Mouse (Mus musculus): ENCODE measurements around the gene Ank3. TPM values are rescaled to one million over a fixed set of nuclear protein-coding genes. Genes with fewer than 3 reads are reported as not detected.
A peak's percentile ranks its signal among the peaks of the same experiment; 100 is the strongest.

Gene Ank3
- total RNA-seq, 2 experiments from 2014 or later = 405 to 539 TPM

DNA sequence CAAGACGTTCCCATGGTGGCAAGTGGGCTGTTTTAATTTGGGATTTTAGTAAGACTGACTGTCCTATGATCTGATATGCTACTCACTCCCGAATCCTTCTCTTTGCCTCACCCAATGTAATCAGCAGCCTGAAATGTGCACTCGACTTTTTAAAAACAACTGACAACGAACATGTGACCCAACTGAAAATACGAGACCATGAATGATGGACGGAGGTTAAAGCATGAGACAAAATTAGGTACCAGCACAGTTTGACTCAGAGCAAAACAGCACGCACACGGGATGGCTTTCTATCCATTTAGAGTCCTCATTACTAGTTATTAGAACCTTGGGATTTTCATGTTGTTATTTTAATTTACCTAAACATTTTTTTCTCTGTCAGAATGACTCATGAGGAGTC, 171.2 kb downstream of the Ank3 start:
- DNase-seq (ENCODE audit: extremely low spot score in 1 of 2, low spot score in 1 of 2) = no peak

DNA sequence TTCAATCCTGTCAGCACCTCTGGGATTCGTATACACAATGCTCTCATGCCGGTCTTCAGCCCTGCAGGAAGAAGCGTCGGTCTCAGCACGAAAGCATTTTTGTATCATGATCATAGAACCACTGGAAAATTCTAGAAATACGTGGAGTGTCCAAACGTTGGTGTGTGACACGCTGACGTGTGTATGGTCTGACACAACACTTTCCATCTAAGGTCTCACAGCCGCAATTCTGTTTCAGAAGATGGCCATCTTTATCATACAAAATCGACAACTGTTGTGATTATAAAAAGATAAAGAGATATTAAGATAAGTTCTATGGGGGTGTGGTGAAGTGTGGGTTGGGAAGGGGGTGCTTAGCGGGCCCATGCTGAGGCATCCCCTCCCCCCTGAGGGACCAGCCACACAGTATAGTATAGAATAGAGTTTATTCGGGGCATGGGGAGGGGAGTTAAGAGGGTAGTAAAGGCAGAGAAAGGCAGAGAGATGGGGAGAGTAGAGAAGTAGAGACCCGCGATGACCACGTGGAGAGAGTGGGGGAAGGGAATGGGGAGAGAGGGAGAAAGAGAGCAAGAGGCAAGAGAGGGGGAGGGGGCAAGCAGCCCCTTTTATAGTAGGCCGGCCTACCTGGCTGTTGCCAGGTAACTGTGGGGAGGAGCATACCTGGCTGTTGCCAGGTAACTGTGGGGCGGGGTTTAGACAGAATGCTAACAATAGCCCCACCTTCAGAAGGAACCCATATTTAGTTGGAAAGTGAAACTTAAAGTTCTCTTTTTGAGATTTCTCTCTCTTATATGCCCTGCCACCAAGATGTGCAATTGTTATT, 172.1 kb downstream of the Ank3 start:
- no peak for DNase-seq (ENCODE audit: extremely low spot score in 1 of 2, low spot score in 1 of 2)

DNA sequence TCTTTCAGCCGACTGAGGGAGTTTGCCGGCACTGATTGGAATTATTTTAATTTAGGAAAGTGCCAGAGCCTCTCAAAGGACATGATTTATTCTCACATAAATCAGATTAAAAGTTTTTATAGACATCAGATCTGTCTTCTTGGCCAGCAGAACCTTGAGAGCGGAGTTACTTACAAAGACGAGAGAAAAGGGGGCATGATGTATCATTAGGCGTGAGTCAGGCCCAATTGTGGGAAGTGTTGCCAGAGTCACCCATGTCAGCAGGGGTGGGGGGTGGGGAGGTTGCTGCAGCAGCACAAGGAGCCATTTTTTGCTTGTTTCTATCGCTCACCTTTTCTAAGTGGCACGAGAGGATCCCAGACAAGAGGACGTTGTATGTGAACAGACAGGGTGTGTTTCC, 172.8 kb downstream of the Ank3 start:
- no peak for DNase-seq (ENCODE audit: extremely low spot score in 1 of 2, low spot score in 1 of 2)

DNA sequence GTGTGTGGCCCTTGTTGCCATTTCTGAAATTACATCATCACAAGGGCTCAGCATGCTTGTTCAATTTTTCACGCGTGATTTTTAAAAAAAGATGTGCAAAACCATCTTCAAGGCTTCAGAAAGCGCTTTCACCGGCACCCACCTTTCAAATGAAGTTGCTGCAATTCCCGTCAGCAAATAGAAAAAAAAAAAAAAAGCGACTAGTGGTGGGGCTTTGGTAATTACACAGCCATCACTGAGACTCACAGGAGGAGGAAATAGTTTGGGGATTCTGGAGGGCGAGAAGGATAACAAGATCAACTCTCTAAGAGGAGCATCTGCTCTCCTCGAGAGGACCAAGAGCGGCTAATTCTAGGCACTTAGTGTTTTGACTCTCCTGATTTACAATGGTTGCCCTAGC, 173.4 kb downstream of the Ank3 start:
- no peak for DNase-seq (ENCODE audit: extremely low spot score in 1 of 2, low spot score in 1 of 2)

DNA sequence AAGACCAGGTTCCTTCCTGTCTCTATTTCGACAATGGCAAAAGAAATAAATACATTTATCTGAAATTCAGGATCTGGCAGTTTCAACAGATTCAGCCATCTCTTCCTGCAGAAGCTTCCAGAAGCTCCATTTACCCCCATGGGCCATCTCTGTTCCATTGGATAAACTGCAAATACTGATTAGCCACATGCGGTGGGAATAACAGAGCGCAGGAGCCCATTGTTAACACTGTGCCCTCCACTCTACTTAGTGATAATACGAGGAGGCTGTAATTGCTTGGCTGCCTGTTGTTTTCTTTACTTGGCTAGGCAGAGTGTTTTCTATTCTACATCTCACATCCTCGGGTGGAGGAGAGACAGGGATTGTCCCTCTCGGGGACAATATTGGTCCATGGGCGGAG, 174.5 kb downstream of the Ank3 start:
- DNase-seq (ENCODE audit: extremely low spot score in 1 of 2, low spot score in 1 of 2) = no peak

DNA sequence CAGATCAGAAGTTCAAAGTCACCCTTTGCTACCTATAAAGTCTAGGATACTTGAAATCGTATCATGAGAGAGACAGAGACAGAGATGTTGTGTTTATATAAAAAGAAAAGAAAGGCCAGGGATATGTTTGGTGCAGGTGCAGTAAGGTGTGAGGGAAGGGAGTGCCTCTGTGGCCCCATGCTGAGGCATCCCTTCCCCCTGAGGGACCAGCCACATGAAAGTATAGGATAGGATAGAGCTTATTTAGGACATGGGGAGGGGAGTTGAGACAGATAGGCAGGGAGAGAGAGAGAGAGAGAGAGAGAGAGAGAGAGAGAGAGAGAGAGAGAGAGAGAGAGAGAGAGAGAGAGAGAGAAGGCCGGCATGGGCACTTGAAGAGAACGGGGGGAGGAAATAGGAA, 175.2 kb downstream of the Ank3 start:
- DNase-seq (ENCODE audit: extremely low spot score in 1 of 2, low spot score in 1 of 2) = no peak

DNA sequence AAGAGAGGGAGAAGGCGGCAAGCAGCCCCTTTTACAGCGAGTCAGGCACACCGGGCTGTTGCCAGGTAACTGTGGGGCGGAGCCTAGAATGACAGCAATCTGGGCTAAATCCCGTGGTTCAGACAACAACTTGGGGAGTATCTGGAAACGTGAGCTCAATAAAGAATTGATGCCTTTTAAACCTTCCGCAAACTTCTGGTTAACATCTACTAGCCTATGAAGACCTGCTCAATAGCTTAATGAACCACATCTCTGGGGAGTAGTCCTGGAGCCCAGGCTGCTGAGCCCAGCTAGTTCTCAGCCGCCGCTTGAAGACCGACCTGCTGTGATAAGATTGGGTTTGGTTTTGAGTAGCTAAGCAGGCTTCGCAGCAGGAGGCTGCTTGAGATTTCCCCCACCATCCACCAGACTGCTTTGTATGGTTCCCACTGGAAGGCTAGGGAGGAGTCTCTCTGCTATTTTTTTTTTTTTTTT, 175.7 kb downstream of the Ank3 start:
- DNase-seq (ENCODE audit: extremely low spot score in 1 of 2, low spot score in 1 of 2) = no peak

DNA sequence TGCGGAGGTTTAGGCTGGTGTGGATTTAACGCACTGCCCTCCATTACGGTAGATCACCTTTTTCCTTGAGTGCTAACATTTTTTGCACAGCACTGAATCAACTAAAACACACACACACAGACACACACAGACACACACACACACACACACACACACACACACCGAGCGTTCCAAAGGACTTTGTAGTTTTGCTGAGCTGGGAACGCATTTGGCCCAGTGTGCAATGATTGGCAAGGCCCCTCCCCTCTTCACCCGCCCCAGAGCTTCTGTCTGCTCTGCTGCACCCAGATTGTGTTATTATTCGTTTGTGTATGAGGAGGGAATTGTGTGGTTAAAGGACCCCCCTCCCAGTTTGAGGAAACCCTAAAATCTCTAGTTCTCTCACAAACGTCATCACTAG, 176.3 kb downstream of the Ank3 start:
- DNase-seq (ENCODE audit: extremely low spot score in 1 of 2, low spot score in 1 of 2) = no peak

DNA sequence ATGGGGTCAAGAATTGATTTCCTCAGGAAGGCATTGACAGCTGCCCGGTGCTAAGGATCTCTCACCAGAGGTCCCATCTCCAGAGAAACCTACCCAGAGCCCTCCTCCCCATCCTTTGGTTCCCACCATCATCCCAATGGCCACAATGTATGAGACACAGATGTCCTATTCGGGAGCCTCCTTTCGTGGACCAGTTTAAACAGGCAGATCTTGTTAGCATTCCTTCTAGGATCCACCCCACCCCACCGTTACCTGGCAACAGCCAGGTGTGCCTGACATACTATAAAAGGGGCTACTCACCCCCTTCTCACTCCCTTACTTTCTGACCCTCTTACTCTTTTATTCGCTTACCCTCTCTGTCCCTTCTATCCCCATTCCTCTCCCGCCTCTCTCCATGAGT, 176.9 kb downstream of the Ank3 start:
- no peak for DNase-seq (ENCODE audit: extremely low spot score in 1 of 2, low spot score in 1 of 2)

DNA sequence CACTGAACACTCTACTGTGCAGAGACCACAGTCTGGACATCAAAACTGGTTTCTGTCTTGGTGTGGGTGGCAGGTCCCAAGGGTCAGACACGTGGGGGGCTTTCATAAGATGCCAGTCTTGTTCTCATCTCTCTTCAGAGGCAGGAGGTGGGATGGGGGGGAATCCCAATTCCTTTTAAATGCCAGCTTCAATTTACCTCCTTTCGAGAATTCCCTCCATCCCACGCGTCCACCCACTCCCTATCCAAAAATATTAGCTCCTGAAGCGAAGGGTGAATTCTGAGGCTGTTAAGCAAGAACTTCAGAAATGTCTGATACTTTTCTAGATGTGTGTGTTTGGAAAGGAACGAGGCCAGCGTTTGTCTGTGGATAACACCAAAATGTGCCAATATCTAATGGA, 177.7 kb downstream of the Ank3 start:
- DNase-seq (ENCODE audit: extremely low spot score in 1 of 2, low spot score in 1 of 2) = no peak

DNA sequence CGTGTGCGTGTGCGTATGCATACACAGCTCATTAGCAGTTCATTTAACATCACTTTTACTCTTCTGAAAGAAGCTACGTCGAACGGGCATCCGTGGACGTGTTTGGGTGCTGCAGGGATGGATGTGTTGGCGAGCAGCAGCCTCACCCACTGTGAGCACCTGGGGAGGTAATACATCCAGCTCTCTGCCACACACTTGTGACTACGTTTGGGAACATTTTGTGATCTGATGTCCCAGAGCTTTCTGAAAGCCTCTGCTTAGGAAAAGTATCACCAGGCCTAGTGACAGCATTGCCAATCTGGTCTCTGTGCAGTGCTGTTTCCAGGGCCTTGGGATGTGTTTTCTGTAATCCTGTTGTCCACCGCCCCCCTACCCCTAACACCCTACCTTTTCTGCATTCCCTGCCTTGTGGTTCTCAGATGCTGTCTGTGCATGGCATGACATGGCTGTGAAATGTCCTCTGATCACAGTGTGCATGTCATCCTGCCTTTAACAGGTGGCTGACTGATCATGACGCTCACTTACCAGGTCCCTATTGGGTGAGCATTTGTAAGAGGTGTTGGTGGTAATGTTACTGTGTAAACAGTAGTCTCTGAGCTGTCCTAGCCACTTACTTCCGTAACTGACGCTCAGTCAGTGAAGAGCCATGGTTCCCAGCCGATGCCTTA, 178.6 kb downstream of the Ank3 start:
- no peak for DNase-seq (ENCODE audit: extremely low spot score in 1 of 2, low spot score in 1 of 2)

DNA sequence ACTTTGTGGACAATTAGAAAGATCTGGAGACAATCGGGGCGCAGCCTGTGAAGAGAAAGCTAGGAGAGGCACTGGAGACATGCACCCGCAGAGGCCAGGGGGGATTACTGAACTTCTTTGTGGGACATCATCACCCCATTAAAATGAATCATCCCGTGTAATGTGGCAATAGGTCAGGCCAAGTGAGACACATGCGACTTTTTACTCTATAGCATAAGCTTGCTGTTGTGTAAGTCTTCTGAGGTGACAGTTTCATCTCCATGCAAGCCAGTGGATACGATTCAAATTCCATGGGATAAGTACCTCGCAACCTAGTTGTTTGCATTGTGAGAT, 179.1 kb downstream of the Ank3 start:
- DNase-seq (ENCODE audit: extremely low spot score in 1 of 2, low spot score in 1 of 2) = no peak

DNA sequence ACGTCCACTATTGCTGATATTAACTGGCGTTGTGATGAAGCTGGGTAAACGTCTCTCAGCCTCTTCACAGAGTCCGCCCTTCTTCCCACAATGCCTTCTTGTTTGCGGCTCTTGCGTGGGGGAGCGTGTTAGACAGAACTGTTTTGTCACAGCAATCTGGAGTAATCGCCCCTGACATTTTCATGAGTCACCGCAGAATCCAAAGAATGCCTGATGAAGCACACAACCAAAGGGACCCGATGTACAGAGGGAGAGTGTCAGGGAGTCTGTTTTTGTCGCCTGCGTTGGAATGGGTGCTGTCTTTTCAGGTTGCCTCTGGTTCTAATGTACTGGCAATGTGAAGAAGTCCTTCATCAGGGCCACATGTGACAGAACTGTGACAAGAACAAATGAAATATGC, 181.0 kb downstream of the Ank3 start:
- no peak for DNase-seq (ENCODE audit: extremely low spot score in 1 of 2, low spot score in 1 of 2)

DNA sequence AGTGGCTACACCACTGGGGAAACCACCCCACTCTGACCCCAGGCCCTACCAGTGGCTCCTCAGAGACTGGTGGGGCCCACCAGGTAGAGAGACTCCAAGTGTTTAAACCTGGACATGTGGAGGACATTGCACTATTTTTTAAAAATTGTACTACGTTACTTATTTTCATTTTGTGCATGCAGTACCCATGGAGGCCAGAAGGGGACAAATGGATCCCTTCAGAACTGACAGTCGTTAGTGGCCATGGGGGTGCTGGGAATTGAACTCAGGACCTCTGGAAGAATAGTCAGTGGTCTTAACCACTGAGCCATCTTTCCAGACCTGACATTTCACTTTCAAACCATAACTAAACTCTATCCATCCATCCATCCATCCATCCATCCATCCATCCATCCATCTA, 183.0 kb downstream of the Ank3 start:
- DNase-seq (ENCODE audit: extremely low spot score in 1 of 2, low spot score in 1 of 2) = no peak

DNA sequence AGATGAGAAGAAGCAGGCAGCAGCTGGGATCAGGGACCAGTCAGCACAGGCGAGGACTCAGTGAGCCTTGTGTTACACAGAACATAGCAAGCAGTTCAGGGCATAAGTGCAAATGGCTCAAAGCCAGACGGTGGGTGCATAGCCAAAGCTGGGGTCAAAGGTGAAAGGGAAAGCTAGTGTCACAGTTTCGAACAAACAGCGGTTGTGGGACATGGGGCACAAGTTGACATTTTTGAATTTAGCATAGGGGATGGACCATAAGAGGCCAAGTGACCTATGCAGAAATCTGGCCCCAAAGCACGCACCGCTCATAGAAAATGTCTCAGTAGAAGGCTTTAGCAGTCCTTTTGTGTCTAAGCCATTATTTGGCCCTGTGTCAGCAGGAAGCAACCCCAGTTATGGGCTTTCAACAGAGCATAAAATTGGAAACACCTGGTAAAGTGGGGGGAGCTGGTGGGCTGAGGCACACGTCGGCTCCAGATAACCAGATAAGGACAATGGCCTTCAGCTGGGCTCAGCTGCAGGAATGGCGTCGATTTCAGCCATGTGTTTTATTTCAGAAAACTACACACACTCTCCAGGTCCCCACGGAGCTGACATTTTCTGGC, 185.4 kb downstream of the Ank3 start:
- no peak for DNase-seq (ENCODE audit: extremely low spot score in 1 of 2, low spot score in 1 of 2)

DNA sequence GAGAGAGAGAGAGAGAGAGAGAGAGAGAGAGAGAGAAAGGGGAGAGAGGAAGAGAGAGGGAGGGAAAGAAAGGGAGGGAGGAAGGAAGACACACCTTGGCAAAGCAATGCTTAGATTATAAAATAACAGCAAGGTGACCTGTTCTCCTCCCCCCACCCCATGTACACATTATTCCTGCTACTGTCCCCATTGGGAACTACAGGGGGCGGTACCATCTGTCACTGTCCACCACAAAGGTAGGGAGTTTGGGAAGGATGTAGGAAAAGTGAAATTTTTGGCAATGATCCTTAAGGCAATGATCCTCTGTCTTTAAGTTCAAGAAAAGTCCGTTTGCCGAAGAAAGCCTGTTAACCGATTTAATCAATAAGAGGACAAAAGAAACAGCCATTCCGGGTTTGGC, 186.0 kb downstream of the Ank3 start:
- no peak for DNase-seq (ENCODE audit: extremely low spot score in 1 of 2, low spot score in 1 of 2)

DNA sequence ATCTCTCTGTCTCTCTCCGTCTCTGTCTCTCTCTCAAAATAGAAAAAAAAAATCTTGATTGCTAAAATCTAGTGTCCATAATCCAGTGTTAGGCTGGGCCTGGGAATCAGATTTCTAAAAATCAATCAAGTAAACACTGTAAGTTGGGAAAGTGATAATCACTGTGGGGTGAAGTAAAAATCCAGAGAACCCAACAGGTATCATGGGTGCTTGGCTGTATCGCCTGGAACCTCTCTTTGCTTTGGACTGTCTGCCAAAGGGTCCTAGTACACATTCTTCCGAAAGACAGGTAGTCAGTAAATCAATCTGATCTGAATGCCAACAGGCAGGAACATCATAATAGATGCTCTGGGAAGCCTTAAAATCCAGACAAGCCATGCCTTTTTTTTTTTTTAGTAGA, 186.7 kb downstream of the Ank3 start:
- no peak for DNase-seq (ENCODE audit: extremely low spot score in 1 of 2, low spot score in 1 of 2)

DNA sequence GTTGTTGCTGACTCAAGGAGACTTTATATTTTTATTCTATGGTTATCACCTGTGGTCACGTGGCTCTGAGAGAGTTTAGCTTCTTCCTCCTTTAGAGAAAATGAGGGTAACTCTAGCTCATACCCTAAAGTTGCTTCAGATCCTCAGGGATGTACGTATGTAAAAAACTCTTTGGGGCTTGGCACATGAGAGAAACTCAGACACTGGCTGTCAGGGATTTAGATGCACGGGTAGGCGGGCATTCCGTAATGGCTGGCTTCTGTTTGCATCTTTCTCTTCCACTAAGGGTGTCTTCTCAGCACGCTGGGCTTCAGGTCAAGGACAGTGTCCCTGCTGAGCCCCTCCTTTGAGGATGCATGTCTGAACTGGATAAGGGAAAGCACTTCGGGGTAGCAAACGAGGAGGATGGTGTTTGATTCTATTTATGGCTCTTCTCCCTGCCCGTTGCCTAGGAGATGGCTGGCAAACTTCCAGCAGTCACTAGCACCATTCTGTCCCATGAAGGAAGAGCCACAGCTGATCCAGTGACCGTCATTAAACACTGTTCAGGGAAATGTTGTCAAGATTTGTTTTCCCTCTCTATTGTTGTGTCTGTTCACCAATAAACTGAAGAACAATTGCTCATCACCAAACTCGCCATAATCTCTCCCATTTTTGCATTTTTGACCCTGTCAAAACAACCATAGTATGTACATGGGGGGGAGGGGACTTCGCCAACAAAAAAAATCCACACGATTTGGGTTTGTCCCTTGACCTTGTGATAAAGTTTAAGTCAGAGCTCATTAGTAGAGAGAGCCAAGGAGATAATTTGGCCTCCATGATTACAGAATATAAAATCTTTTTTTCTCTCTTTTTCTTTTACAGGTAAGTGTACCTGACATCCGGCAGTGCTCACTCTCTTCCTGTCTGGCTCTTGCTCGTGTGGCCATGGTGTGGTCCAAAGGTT, 195.9 kb downstream of the Ank3 start:
- DNase-seq (ENCODE audit: extremely low spot score in 1 of 2, low spot score in 1 of 2) = peak in 1 of 2 experiments; percentile 60

DNA sequence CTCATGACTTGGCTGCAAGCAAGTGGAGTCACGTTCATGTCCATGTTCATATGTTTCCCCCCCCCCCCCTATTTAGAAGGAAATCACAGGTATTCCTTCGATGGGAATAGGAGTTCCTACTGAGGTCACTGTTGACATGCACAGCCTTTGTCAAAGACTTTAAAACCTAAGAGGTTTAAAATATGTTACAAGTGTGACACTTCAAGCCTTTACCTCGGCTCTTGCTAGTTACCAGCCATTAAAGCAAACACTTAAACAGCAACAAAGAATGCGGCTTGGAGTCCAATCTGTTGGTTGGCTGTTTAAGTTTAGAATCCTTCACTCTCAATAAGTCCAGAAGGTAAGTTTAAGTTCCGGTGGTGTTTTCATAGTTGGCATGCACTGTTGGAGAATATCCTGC, 196.9 kb downstream of the Ank3 start:
- DNase-seq (ENCODE audit: extremely low spot score in 1 of 2, low spot score in 1 of 2) = no peak

DNA sequence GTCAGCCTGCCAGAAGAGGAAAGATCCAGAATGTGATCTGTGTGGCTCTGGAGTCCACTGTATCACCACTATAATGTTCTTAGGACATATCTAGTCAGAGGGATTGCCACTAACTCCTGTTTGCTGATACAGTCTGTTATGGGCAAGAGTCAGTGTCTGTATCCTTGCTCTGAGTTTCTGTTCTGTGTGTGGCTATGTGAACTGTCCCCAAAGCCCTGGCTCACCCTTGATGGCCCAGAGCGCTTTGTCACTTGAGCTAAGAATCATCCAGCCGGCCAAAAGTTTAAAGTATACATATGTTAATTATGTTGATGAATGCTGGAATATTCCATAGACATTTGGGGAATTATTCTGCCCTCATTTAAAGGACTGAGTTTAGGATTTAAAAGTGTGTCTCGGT, 202.9 kb downstream of the Ank3 start:
- no peak for DNase-seq (ENCODE audit: extremely low spot score in 1 of 2, low spot score in 1 of 2)

DNA sequence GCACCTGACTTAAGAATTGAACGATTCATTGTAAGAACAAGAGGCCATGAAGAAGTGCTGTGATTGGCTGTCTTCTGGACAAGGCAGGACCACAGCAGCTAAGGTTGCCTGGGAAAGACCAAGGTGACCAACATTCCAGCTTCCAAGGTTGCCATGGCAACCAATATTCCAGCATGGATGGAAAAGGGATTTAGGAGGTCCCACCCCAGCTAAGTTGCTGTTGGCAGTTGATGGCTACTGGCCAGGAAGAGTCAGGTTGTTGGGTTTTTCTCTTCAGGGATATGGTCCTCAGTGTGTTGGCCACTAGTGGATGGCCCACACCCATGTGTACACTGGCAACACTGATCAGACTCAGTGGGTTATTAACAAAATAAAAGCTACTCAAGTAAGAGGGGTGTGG, 204.1 kb downstream of the Ank3 start:
- DNase-seq (ENCODE audit: extremely low spot score in 1 of 2, low spot score in 1 of 2) = no peak
